Mouse (Mus musculus): ENCODE data around the gene Btg1-ps1.
"Not testable (repeated sequence)": the region's sequence is repeated elsewhere in the genome, so short reads cannot be mapped to it uniquely, and the experiment has no call there.

Gene Btg1-ps1

GRCm38 (mm10) chrX:38018597-38018996, at the start of gene Btg1-ps1:
Btg1-ps1 (minus strand) TSS chrX:38018815.
- DNase-seq: not testable (repeated sequence)

- DNase-seq: no peak
Observed at GRCm38 (mm10) chrX:38066175-38066574, 47.6 kb upstream of the Btg1-ps1 start, which contains the start of gene Rhox10. Rhox10 (plus strand) TSS chrX:38066475.

- DNase-seq: no peak
Observed at GRCm38 (mm10) chrX:38061544-38061943, 42.9 kb upstream of the Btg1-ps1 start.

- DNase-seq: not testable (repeated sequence)
Observed at GRCm38 (mm10) chrX:38043014-38043413, 24.4 kb upstream of the Btg1-ps1 start, which contains the start of gene Btg1-ps2. Btg1-ps2 (minus strand) TSS chrX:38043114.

GRCm38 (mm10) chrX:38039666-38040065, 21.1 kb upstream of the Btg1-ps1 start:
- no peak for DNase-seq

GRCm38 (mm10) chrX:38033841-38034240, 15.2 kb upstream of the Btg1-ps1 start:
- DNase-seq: no peak

GRCm38 (mm10) chrX:38008756-38009155, 9.9 kb downstream of the Btg1-ps1 start:
- DNase-seq: no peak

Data from thymus, postnatal 14 days (tissue).